Mouse (Mus musculus) ES-Bruce4 (cell line): ENCODE measurements around the gene Rsc1a1. TPM values are rescaled to one million over a fixed set of nuclear protein-coding genes. Genes with fewer than 3 reads are reported as not detected.

Experiments used
- H3K27ac ChIP-seq: 2 replicates; pipeline ENCODE4 v1.5.1; 2012; ENCODE audit warnings: low read length, inconsistent platforms; ENCODE audit not compliant: insufficient read depth
- H3K27me3 ChIP-seq: 2 replicates; pipeline ENCODE4 v1.6.1; 2012; ENCODE audit warnings: mild to moderate bottlenecking, low read length, inconsistent platforms; ENCODE audit not compliant: control insufficient read depth, poor library complexity, insufficient read depth, severe bottlenecking
- H3K36me3 ChIP-seq: 2 replicates; pipeline ENCODE4 v1.6.1; 2012; ENCODE audit warnings: inconsistent platforms, mild to moderate bottlenecking, low read length, moderate library complexity; ENCODE audit not compliant: control insufficient read depth, poor library complexity, insufficient read depth, severe bottlenecking
- H3K4me1 ChIP-seq: one replicate; pipeline ENCODE4 v1.8.1; 2011; ENCODE audit warnings: low read length; ENCODE audit not compliant: control insufficient read depth, insufficient read depth
- H3K4me3 ChIP-seq: 2 replicates; pipeline ENCODE4 v1.5.1; 2011; ENCODE audit warnings: low read depth, mild to moderate bottlenecking, low read length
- H3K9ac ChIP-seq: 2 replicates; pipeline ENCODE4 v1.6.1; 2012; ENCODE audit warnings: low read depth, mild to moderate bottlenecking, inconsistent platforms; ENCODE audit not compliant: poor library complexity, severe bottlenecking
- H3K9me3 ChIP-seq: replicated peaks from 2 replicates; pipeline ENCODE4 v1.6.1; 2012; ENCODE audit warnings: mild to moderate bottlenecking, low read length, inconsistent platforms; ENCODE audit not compliant: control insufficient read depth, poor library complexity, insufficient read depth, severe bottlenecking
- CTCF ChIP-seq: IDR thresholded peaks from one replicate; pipeline ENCODE4 v1.8.1; 2011; ENCODE audit warnings: low read depth, low read length
- EP300 ChIP-seq: IDR thresholded peaks from 2 replicates; pipeline ENCODE4 v1.6.1; 2011; ENCODE audit warnings: low read depth, low read length; ENCODE audit not compliant: insufficient read depth
- POLR2A ChIP-seq: IDR thresholded peaks from one replicate; pipeline ENCODE4 v1.8.1; 2011; ENCODE audit warnings: low read length; ENCODE audit not compliant: insufficient read depth
- polyA plus RNA-seq: library from polyadenylated mRNA; stranded (reverse); fragments of >200 nt; gene quantifications from 2 replicates; pipeline ENCODE4 v1.2.4, GENCODE M21; 2011; ENCODE audit warnings: low read depth; ENCODE audit not compliant: missing spikeins, insufficient read depth, insufficient read length

Gene Rsc1a1
- 4.1 TPM in 1 of 2 replicates, not detected in the other for polyA plus RNA-seq

GRCm38 (mm10) chr4:141685499-141685898, at the start of gene Rsc1a1:
TSS of gene Rsc1a1 (minus strand) at chr4:141685599.
- no peak within 1 kb of the TSS for H3K9ac ChIP-seq
- H3K4me1 ChIP-seq, result peaks cover 8% of the 10 kb centered on the region
- TF ChIP-seq POLR2A (no peak), CTCF (no peak), EP300 (no peak)
- no peak within 1 kb of the TSS for H3K4me3 ChIP-seq
- no peaks in the 10 kb centered on the region for H3K27me3 ChIP-seq
- no peak within 1 kb of the TSS for H3K27ac ChIP-seq
- H3K9me3 ChIP-seq, result no peaks in the 10 kb centered on the region
- peaks cover 30% of the 10 kb centered on the region for H3K36me3 ChIP-seq

- no peaks in the 10 kb centered on the region for H3K27me3 ChIP-seq
- peak overlapping the region; percentile 35 for H3K4me3 ChIP-seq
- no peak overlapping the region for H3K9ac ChIP-seq
- H3K9me3 ChIP-seq, result no peaks in the 10 kb centered on the region
- TF ChIP-seq POLR2A (no peak), CTCF (no peak), EP300 (no peak)
- no peak overlapping the region for H3K27ac ChIP-seq
- peaks cover 2% of the 10 kb centered on the region for H3K4me1 ChIP-seq
- H3K36me3 ChIP-seq, result no peaks in the 10 kb centered on the region
Measured at GRCm38 (mm10) chr4:141735206-141735560, 49.8 kb upstream of the Rsc1a1 start.

DNA sequence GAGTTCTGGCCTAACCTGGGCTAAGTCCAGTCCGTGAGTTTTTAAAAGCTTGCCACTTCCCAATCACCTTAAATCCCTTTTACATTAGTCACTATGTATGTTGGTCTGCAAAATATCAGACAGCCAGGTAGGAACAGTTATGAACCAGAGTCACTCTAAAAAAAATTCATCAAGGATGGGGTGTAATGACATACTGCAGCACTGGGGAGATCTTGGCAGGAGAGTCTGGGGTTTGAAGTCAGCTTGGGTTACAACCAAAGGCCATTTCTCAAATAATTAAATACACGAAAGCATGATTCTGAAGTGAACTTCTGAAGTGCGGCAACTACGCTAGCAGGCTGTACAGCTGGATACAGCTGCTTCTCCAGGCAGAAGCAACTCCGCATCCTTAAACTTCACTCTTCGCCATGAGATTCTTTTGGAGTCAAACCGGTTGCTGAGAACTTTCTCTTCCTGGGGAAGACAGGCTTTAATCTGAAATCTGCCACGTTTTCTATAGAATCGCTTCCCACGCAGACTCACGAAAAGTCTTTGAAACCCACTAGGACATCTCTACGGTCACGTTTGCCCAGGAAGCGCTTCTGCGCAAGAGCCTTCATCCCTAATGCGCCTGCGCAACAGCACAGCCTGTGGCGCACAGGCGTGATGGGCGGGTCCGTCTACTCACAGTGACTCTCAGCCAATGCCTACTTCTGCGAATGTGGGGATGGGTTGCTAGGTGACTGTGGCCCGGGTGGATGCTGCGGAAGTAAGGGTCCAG, 49.2 kb upstream of the Rsc1a1 start:
- Histone ChIP-seq H3K27ac (no peak overlapping the region), H3K36me3 (no peaks in the 10 kb centered on the region), H3K27me3 (no peaks in the 10 kb centered on the region), H3K4me1 (peaks cover 2% of the 10 kb centered on the region), H3K4me3 (peak overlapping the region; percentile 39), H3K9me3 (no peaks in the 10 kb centered on the region), H3K9ac (peak overlapping the region; percentile 14; the same call in 1 of the 2 replicates)
- TF ChIP-seq POLR2A (peak; percentile 34), CTCF (no peak), EP300 (no peak)

GRCm38 (mm10) chr4:141731766-141732165, 46.4 kb upstream of the Rsc1a1 start:
- TF ChIP-seq EP300 (no peak), CTCF (no peak), POLR2A (no peak)
- Histone ChIP-seq H3K9ac (no peak overlapping the region), H3K27me3 (no peaks in the 10 kb centered on the region), H3K4me1 (peaks cover 2% of the 10 kb centered on the region), H3K27ac (no peak overlapping the region), H3K4me3 (no peak overlapping the region), H3K36me3 (no peaks in the 10 kb centered on the region), H3K9me3 (no peaks in the 10 kb centered on the region)

- TF ChIP-seq POLR2A (no peak), CTCF (no peak), EP300 (no peak)
- H3K9me3 ChIP-seq, result no peaks in the 10 kb centered on the region
- no peak overlapping the region for H3K9ac ChIP-seq
- H3K27me3 ChIP-seq, result no peaks in the 10 kb centered on the region
- H3K4me1 ChIP-seq, result peaks cover 2% of the 10 kb centered on the region
- H3K27ac ChIP-seq, result no peak overlapping the region
- H3K4me3 ChIP-seq, result peak overlapping the region; percentile 17; the same call in 1 of the 2 replicates
- no peaks in the 10 kb centered on the region for H3K36me3 ChIP-seq
Measured at GRCm38 (mm10) chr4:141730401-141730800, 45.0 kb upstream of the Rsc1a1 start.

DNA sequence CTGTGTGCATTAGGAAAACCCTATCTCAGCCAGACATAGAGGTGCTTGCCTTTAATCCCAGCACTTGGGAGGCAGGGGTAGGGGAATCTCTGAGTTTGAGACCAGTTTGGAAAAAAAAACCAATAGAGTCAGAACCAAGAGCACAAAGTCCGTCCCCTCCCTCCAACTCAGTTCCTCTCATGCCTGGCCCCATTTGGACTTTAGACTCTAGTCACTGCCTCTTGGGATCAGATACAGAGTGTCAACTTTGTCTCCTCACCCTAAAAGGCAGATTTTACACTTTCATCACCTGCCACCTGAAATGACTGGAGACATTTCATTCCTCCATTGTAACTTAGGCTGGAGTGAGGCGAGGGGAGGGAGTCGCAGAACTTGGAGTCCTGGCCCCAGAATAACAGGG, 43.9 kb upstream of the Rsc1a1 start:
- Histone ChIP-seq H3K4me1 (peaks cover 2% of the 10 kb centered on the region), H3K27me3 (no peaks in the 10 kb centered on the region), H3K36me3 (no peaks in the 10 kb centered on the region), H3K9ac (no peak overlapping the region), H3K27ac (no peak overlapping the region), H3K9me3 (no peaks in the 10 kb centered on the region), H3K4me3 (no peak overlapping the region)
- TF ChIP-seq POLR2A (no peak), CTCF (no peak), EP300 (no peak)
